Mouse (Mus musculus) right cerebral cortex, postnatal 10 days (tissue): ENCODE measurements at regions not wholly inside any gene's neighbourhood (a gene's known extent, or its start where the extent isn't known, plus 50 kb on each side); places are given as distances from the start of the nearest gene placed in this dataset.
A peak's percentile ranks its signal among the peaks of the same experiment; 100 is the strongest.

Source experiments
- DNase-seq, 2 experiments: peaks; one replicate each; pipeline ENCODE4 v3.0.0; 2021; ENCODE audit warnings: low spot score in 2 of 2

DNA sequence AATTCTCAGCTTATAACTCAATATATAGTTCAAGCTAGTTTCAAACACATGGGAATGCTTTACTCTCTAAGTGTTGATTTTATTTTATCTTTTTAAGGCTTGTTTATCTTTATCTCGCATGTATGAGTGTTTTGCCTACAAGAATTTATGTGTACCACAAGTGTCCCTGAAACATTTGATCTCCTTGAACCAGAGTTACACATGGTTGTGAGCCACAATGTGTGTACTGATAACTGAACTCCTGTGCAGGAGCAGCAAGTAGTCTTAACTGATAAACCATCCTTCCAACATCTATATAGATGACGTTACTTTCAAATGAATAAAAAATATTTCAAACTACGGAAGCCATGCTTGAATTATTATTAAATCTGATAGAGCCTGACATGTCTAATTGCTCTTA is 104.5 kb downstream of the Pabpc4l start:
- DNase-seq, result no peak

DNA sequence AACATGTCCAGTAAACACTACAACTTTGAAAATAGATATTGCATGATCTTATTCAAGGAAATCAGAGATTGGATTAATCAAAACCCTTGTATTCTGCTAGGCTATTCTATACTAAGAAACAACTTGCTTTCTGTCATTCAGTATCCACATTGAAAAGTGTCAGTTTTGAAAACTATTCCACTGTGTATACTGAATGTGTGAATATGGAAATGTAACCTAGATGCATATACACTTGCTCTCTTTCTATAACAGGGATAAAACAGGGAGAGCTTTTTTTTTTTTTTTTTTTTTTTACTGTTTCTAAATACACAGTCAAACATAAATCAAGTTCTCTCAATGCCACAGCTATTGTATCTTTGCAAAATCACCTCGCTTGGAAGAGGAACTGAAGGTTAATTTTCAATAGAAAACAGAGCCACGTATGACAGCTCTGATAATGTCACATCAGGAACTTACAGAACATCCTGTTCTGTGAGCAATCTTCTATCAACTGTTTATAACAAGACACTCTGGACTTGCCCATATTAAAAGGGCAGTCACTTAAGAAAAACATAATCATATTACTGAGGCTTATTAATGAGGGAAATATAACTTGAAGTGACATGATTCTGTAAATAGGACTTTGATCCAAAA is 107.3 kb downstream of the Pabpc4l start:
- DNase-seq, result no peak

DNA sequence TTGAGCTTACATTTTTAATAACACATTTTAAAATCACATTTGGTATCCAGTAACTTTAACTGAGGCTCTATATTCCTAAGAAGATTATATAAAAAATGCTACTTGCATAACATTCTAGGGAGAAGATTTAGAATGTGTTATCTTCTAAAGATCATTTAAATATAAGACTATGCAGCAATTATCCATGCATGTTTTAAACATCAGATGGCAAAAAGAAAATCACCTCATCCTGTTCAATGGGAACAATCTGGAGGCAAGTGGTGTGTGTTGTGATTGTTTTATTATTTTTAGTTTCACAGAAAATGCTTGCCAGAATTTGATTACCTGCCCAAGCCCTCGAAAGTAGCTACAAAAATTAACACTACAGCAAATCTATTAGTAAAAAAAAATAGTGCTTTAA is 113.5 kb downstream of the Pabpc4l start:
- no peak for DNase-seq

DNA sequence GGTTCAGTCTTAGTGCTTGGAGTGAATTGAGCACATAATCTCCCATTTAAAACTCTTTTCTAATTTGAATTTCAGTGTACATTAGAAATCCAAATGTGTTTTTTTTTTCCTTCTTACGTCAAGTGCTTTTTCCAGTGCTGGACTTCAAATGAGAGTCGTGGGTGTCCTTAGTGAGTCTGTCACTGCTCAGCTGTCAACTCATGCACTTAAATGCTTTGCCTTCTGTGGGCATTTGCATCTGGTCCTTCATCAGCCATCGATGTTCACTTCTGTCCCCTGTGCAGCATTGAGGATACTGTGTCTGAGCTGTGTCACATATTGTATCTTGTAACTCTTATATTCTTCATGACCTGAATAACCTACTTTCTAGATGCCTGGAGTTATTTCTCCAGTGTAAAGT is 123.1 kb downstream of the Pabpc4l start:
- peak in 1 of 2 experiments; percentile 35 for DNase-seq
